Mouse (Mus musculus): ENCODE data around the gene Arl4d. TPM values are rescaled to one million over a fixed set of nuclear protein-coding genes. Genes with fewer than 3 reads are reported as not detected.

Arl4d gene
- polyA plus RNA-seq (2015; fragmentation: Illumina TruSeq; extraction: RNeasy Lipid Tissue Mini Kit (QIAGEN cat#74804); ENCODE audit: insufficient read depth, low replicate concordance) = 4.4 TPM

DNA sequence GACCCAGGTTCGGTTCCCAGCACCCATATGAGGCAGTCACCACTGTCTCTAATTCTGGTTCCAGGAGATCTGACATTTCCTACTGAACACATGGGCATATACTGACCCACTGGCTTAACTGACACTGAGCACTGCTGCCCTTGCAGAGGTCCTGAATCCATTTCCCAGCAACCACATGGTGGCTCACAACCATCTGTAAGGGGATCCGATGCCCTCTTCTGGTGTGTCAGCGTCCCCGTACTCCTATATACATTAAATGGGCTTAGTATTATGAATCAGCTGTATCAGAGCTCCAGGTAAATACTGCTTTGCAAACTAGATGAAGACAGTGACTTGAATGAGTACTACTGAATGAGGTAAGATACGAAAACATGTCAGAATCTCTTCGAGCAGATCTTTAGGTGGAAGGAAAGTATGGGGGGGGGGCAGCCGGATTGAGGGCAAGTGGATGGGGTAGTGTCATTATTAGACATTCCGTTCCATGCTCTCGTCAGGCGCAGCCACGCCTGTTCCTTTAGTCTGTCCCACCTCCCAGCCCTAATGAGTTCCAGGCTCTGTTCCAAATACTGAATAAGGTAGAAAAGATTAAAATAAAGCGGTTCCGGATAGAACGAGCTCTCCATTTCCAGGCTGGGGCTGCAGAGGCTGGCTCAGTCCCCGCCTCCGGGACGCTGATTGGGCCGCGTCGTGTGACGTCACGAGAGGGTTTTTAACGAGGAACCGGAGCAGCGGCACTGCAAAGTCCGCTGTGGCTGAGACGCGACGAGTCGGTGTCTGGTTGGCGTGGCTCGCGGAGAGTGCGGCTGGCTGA lies at the start of gene Arl4d:
Arl4d (plus strand) TSS at position 717 of the 811 bp plus-strand sequence.

DNA sequence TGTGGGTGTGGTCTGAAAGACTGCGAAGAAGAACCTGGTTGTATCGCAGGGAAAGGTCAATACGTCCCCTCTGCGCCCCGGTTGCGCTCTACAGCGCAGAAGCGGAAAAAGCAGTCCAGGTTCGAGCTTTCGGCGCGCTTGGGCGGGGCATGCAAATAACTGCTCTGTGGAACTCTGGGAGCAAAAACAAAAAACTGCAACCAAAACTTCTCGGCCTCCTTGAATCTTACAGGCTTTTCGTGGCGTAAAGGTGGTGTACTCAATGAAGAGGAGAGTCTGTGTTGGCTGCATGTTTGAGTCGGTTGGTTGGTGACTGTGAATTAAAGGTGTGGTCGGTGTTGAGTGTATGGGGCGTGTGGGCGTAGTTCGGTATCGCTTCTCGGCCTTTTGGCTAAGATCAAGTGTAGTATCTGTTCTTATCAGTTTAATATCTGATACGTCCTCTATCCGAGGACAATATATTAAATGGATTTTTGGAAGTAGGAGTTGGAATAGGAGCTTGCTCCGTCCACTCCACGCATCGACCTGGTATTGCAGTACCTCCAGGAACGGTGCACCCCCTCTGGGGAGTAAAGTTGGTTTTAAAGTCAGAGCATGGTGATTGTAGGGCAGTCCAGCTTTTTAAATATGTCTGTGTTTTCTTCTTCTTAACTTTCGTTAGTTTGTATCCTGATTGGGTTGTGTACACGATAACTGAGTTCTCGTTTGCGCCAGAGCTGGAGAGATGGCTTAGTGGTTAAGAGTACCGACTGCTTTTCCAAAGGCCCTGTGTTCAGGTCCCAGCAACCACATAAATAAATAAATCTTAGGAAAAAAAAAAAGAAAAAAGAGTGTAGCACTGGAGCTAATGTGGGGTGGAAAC lies 38.1 kb upstream of the Arl4d start, which contains the start of gene Rdm1:
Rdm1 (plus strand) TSS at position 201 of the 862 bp plus-strand sequence.

Other genes with a start within 250 kb of the Arl4d start
- 21.1 TPM for gene Aarsd1, start 247.9 kb upstream of the Arl4d start, polyA plus RNA-seq (2015; fragmentation: Illumina TruSeq; extraction: RNeasy Lipid Tissue Mini Kit (QIAGEN cat#74804); ENCODE audit: insufficient read depth, low replicate concordance)
- gene Gm27029, start 240.7 kb upstream of the Arl4d start, polyA plus RNA-seq (2015; fragmentation: Illumina TruSeq; extraction: RNeasy Lipid Tissue Mini Kit (QIAGEN cat#74804); ENCODE audit: insufficient read depth, low replicate concordance) = 0.90 TPM
- gene Rundc1, start 240.5 kb upstream of the Arl4d start, polyA plus RNA-seq (2015; fragmentation: Illumina TruSeq; extraction: RNeasy Lipid Tissue Mini Kit (QIAGEN cat#74804); ENCODE audit: insufficient read depth, low replicate concordance) = 12.0 TPM
- 1.5 TPM for gene Ptges3l, start 240.2 kb upstream of the Arl4d start, polyA plus RNA-seq (2015; fragmentation: Illumina TruSeq; extraction: RNeasy Lipid Tissue Mini Kit (QIAGEN cat#74804); ENCODE audit: insufficient read depth, low replicate concordance)
- gene Rpl27, start 223.2 kb upstream of the Arl4d start, polyA plus RNA-seq (2015; fragmentation: Illumina TruSeq; extraction: RNeasy Lipid Tissue Mini Kit (QIAGEN cat#74804); ENCODE audit: insufficient read depth, low replicate concordance) = 251 TPM
- 55.0 TPM for gene Ifi35, start 217.1 kb upstream of the Arl4d start, polyA plus RNA-seq (2015; fragmentation: Illumina TruSeq; extraction: RNeasy Lipid Tissue Mini Kit (QIAGEN cat#74804); ENCODE audit: insufficient read depth, low replicate concordance)
- 1.6 TPM for gene Rnd2, start 200.5 kb upstream of the Arl4d start, polyA plus RNA-seq (2015; fragmentation: Illumina TruSeq; extraction: RNeasy Lipid Tissue Mini Kit (QIAGEN cat#74804); ENCODE audit: insufficient read depth, low replicate concordance)
- 22.6 TPM for gene Vat1, start 199.3 kb upstream of the Arl4d start, polyA plus RNA-seq (2015; fragmentation: Illumina TruSeq; extraction: RNeasy Lipid Tissue Mini Kit (QIAGEN cat#74804); ENCODE audit: insufficient read depth, low replicate concordance)
- 6.8 TPM for gene Brca1, start 113.6 kb upstream of the Arl4d start, polyA plus RNA-seq (2015; fragmentation: Illumina TruSeq; extraction: RNeasy Lipid Tissue Mini Kit (QIAGEN cat#74804); ENCODE audit: insufficient read depth, low replicate concordance)
- 102 TPM for gene Nbr1, start 113.4 kb upstream of the Arl4d start, polyA plus RNA-seq (2015; fragmentation: Illumina TruSeq; extraction: RNeasy Lipid Tissue Mini Kit (QIAGEN cat#74804); ENCODE audit: insufficient read depth, low replicate concordance)
- gene Tmem106a, start 83.3 kb upstream of the Arl4d start, polyA plus RNA-seq (2015; fragmentation: Illumina TruSeq; extraction: RNeasy Lipid Tissue Mini Kit (QIAGEN cat#74804); ENCODE audit: insufficient read depth, low replicate concordance) = 25.9 TPM
- not detected for gene Gm11634, start 66.3 kb upstream of the Arl4d start, polyA plus RNA-seq (2015; fragmentation: Illumina TruSeq; extraction: RNeasy Lipid Tissue Mini Kit (QIAGEN cat#74804); ENCODE audit: insufficient read depth, low replicate concordance)
- 26.8 TPM for gene Rdm1, start 38.3 kb upstream of the Arl4d start, polyA plus RNA-seq (2015; fragmentation: Illumina TruSeq; extraction: RNeasy Lipid Tissue Mini Kit (QIAGEN cat#74804); ENCODE audit: insufficient read depth, low replicate concordance)
- gene Dhx8, start 67.4 kb downstream of the Arl4d start, polyA plus RNA-seq (2015; fragmentation: Illumina TruSeq; extraction: RNeasy Lipid Tissue Mini Kit (QIAGEN cat#74804); ENCODE audit: insufficient read depth, low replicate concordance) = 35.4 TPM
- gene Etv4, start 119.8 kb downstream of the Arl4d start, polyA plus RNA-seq (2015; fragmentation: Illumina TruSeq; extraction: RNeasy Lipid Tissue Mini Kit (QIAGEN cat#74804); ENCODE audit: insufficient read depth, low replicate concordance) = not detected
- gene Meox1, start 228.8 kb downstream of the Arl4d start, polyA plus RNA-seq (2015; fragmentation: Illumina TruSeq; extraction: RNeasy Lipid Tissue Mini Kit (QIAGEN cat#74804); ENCODE audit: insufficient read depth, low replicate concordance) = 1.6 TPM